Mouse (Mus musculus): Measurements from ENCODE around the gene Gadd45g. TPM values are rescaled to one million over a fixed set of nuclear protein-coding genes. Genes with fewer than 3 reads are reported as not detected.

Gadd45g gene
- polyA plus RNA-seq, 1 experiment: 54.1 TPM

- Histone ChIP-seq H3K27ac (replicated peaks; ENCODE audit: low read depth, low read length) (no peak overlapping the region), H3K4me1 (ENCODE audit: control insufficient read depth, insufficient read depth, insufficient read length, low read length) (no peaks in the 10 kb centered on the region), H3K4me3 (ENCODE audit: insufficient read depth, low read depth, low read length) (no peak overlapping the region)
Measured at GRCm38 (mm10) chr13:51843298-51843697, 3.2 kb upstream of the Gadd45g start.

- no peak overlapping the region for H3K27ac ChIP-seq (replicated peaks; ENCODE audit: low read depth, low read length)
- no peaks in the 10 kb centered on the region for H3K4me1 ChIP-seq (ENCODE audit: control insufficient read depth, insufficient read depth, insufficient read length, low read length)
- H3K4me3 ChIP-seq (ENCODE audit: insufficient read depth, low read depth, low read length): no peak overlapping the region
Measured at GRCm38 (mm10) chr13:51844118-51844517, 2.4 kb upstream of the Gadd45g start.

- Histone ChIP-seq H3K4me1 (ENCODE audit: control insufficient read depth, insufficient read depth, insufficient read length, low read length) (0 out of 2 replicates have a peak, but pooled peaks cover 2% of the 10 kb centered on the region), H3K4me3 (ENCODE audit: insufficient read depth, low read depth, low read length) (no peak overlapping the region), H3K27ac (replicated peaks; ENCODE audit: low read depth, low read length) (0 out of 2 replicates have a peak overlapping the region, but pooled peaks have one; percentile 27)
Measured at GRCm38 (mm10) chr13:51844661-51845060, 1.8 kb upstream of the Gadd45g start.

GRCm38 (mm10) chr13:51845072-51845471 lies 1.4 kb upstream of the Gadd45g start:
- Histone ChIP-seq H3K27ac (replicated peaks; ENCODE audit: low read depth, low read length) (peak overlapping the region; percentile 54), H3K4me1 (ENCODE audit: control insufficient read depth, insufficient read depth, insufficient read length, low read length) (0 out of 2 replicates have a peak, but pooled peaks cover 3% of the 10 kb centered on the region), H3K4me3 (ENCODE audit: insufficient read depth, low read depth, low read length) (peak overlapping the region; percentile 80)

- peak overlapping the region; percentile 82 for H3K27ac ChIP-seq (replicated peaks; ENCODE audit: low read depth, low read length)
- 0 out of 2 replicates have a peak, but pooled peaks cover 3% of the 10 kb centered on the region for H3K4me1 ChIP-seq (ENCODE audit: control insufficient read depth, insufficient read depth, insufficient read length, low read length)
- peak overlapping the region; percentile 80 for H3K4me3 ChIP-seq (ENCODE audit: insufficient read depth, low read depth, low read length)
Measured at GRCm38 (mm10) chr13:51845591-51846191, 787 bp upstream of the Gadd45g start.

- Histone ChIP-seq H3K27ac (replicated peaks; ENCODE audit: low read depth, low read length) (peak overlapping the region; percentile 91), H3K4me3 (ENCODE audit: insufficient read depth, low read depth, low read length) (peak overlapping the region; percentile 86), H3K4me1 (ENCODE audit: control insufficient read depth, insufficient read depth, insufficient read length, low read length) (0 out of 2 replicates have a peak, but pooled peaks cover 3% of the 10 kb centered on the region)
Measured at GRCm38 (mm10) chr13:51846868-51847793, 653 bp downstream of the Gadd45g start.

- H3K4me1 ChIP-seq (ENCODE audit: control insufficient read depth, insufficient read depth, insufficient read length, low read length): 0 out of 2 replicates have a peak, but pooled peaks cover 3% of the 10 kb centered on the region
- peak overlapping the region; percentile 91 for H3K27ac ChIP-seq (replicated peaks; ENCODE audit: low read depth, low read length)
Measured at GRCm38 (mm10) chr13:51847979-51848480, 1.6 kb downstream of the Gadd45g start.

GRCm38 (mm10) chr13:51848481-51849240 lies 2.2 kb downstream of the Gadd45g start:
- Histone ChIP-seq H3K27ac (replicated peaks; ENCODE audit: low read depth, low read length) (peak overlapping the region; percentile 91), H3K4me3 (ENCODE audit: insufficient read depth, low read depth, low read length) (peak overlapping the region; percentile 86)

More at GRCm38 (mm10) chr13:51847979-51848480, 1.6 kb downstream of the Gadd45g start:
- peak overlapping the region; percentile 86 for H3K4me3 ChIP-seq (ENCODE audit: insufficient read depth, low read depth, low read length)

GRCm38 (mm10) chr13:51849241-51850033 lies 3.0 kb downstream of the Gadd45g start:
- H3K4me3 ChIP-seq (ENCODE audit: insufficient read depth, low read depth, low read length): peak overlapping the region; percentile 86
- H3K4me1 ChIP-seq (ENCODE audit: control insufficient read depth, insufficient read depth, insufficient read length, low read length): 0 out of 2 replicates have a peak, but pooled peaks cover 3% of the 10 kb centered on the region
- H3K27ac ChIP-seq (replicated peaks; ENCODE audit: low read depth, low read length): peak overlapping the region; percentile 69

More at GRCm38 (mm10) chr13:51848481-51849240, 2.2 kb downstream of the Gadd45g start:
- H3K4me1 ChIP-seq (ENCODE audit: control insufficient read depth, insufficient read depth, insufficient read length, low read length): 0 out of 2 replicates have a peak, but pooled peaks cover 3% of the 10 kb centered on the region

- H3K27ac ChIP-seq (replicated peaks; ENCODE audit: low read depth, low read length): no peak overlapping the region
- H3K4me3 ChIP-seq (ENCODE audit: insufficient read depth, low read depth, low read length): no peak overlapping the region
- H3K4me1 ChIP-seq (ENCODE audit: control insufficient read depth, insufficient read depth, insufficient read length, low read length): 0 out of 2 replicates have a peak, but pooled peaks cover 3% of the 10 kb centered on the region
Measured at GRCm38 (mm10) chr13:51850565-51850964, 4.1 kb downstream of the Gadd45g start.

GRCm38 (mm10) chr13:51852560-51853190 lies 6.2 kb downstream of the Gadd45g start:
- Histone ChIP-seq H3K27ac (replicated peaks; ENCODE audit: low read depth, low read length) (no peak overlapping the region), H3K4me1 (ENCODE audit: control insufficient read depth, insufficient read depth, insufficient read length, low read length) (0 out of 2 replicates have a peak, but pooled peaks cover 3% of the 10 kb centered on the region), H3K4me3 (ENCODE audit: insufficient read depth, low read depth, low read length) (no peak overlapping the region)

- H3K27ac ChIP-seq (replicated peaks; ENCODE audit: low read depth, low read length): no peak overlapping the region
- 0 out of 2 replicates have a peak, but pooled peaks cover 3% of the 10 kb centered on the region for H3K4me1 ChIP-seq (ENCODE audit: control insufficient read depth, insufficient read depth, insufficient read length, low read length)
Measured at GRCm38 (mm10) chr13:51853301-51854243, 7.1 kb downstream of the Gadd45g start.

GRCm38 (mm10) chr13:51855584-51855983 lies 9.1 kb downstream of the Gadd45g start:
- Histone ChIP-seq H3K27ac (replicated peaks; ENCODE audit: low read depth, low read length) (no peak overlapping the region), H3K4me3 (ENCODE audit: insufficient read depth, low read depth, low read length) (no peak overlapping the region), H3K4me1 (ENCODE audit: control insufficient read depth, insufficient read depth, insufficient read length, low read length) (no peaks in the 10 kb centered on the region)

More at GRCm38 (mm10) chr13:51853301-51854243, 7.1 kb downstream of the Gadd45g start:
- H3K4me3 ChIP-seq (ENCODE audit: insufficient read depth, low read depth, low read length): no peak overlapping the region
